Mouse (Mus musculus) heart, adult 2 months (tissue): ENCODE results near the gene Afp.

Experiments used
- CTCF ChIP-seq: fragments of 200-600 bp; IDR thresholded peaks from 2 replicates; pipeline ENCODE4 v1.8.1; 2022; ENCODE audit warnings: antibody characterized with exemption, mild to moderate bottlenecking, moderate library complexity
- EP300 ChIP-seq: fragments of 200-500 bp; IDR thresholded peaks from 2 replicates; pipeline ENCODE4 v1.6.1; 2011; ENCODE audit warnings: low read depth, low read length, control low read depth; ENCODE audit not compliant: insufficient read depth
- POLR2A ChIP-seq: fragments of 200-500 bp; IDR thresholded peaks from 2 replicates; pipeline ENCODE4 v1.6.1; 2011; ENCODE audit warnings: mild to moderate bottlenecking, low read depth, low read length, control low read depth; ENCODE audit not compliant: insufficient read depth

GRCm38 (mm10) chr5:90518356-90519100, 28.0 kb downstream of the Afp start, which contains the start of gene Afm:
- no peak for TF ChIP-seq CTCF
- TF ChIP-seq POLR2A = no peak
- no peak for TF ChIP-seq EP300
